Mouse (Mus musculus): ENCODE measurements at regions not wholly inside any gene's neighbourhood (a gene's known extent, or its start where the extent isn't known, plus 50 kb on each side); places are given as distances from the start of the nearest gene placed in this dataset.
"Not testable (repeated sequence)": the region's sequence is repeated elsewhere in the genome, so short reads cannot be mapped to it uniquely, and the experiment has no call there.

GRCm38 (mm10) chr4:3342165-3342564, 157.0 kb upstream of the Vmn1r3 start:
- TF ChIP-seq CTCF (IDR thresholded peaks at IDR 0.05; ENCODE audit: borderline replicate concordance, extremely low read depth, insufficient read depth, insufficient read length); POLR2A (IDR thresholded peaks at IDR 0.05; ENCODE audit: borderline replicate concordance, extremely low read depth, insufficient read depth, insufficient read length, poor library complexity, severe bottlenecking): not testable (repeated sequence)
